Mouse (Mus musculus) lung, embryonic 15.5 days (tissue): ENCODE data around the gene Usp43. TPM values are rescaled to one million over a fixed set of nuclear protein-coding genes. Genes with fewer than 3 reads are reported as not detected.

Source experiments
- polyA plus RNA-seq: library from polyadenylated mRNA; unstranded; fragments of >200 nt; fragmentation: Nextera tagmentation; extraction: Ambion mirVana; gene quantifications from 2 replicates; pipeline ENCODE4 v1.2.1, GENCODE M21; 2015

The Usp43 gene
- polyA plus RNA-seq, 1 experiment from 2014 or later, result 3.2 TPM

Other genes starting within 250 kb of the Usp43 start
- not detected in 2 replicates for gene Rcvrn, start 226.8 kb downstream of the Usp43 start, polyA plus RNA-seq
- gene Glp2r, start 151.0 kb downstream of the Usp43 start, polyA plus RNA-seq, result 0.13 and 0.37 TPM in 2 replicates
- gene Gsg1l2, start 147.5 kb downstream of the Usp43 start, polyA plus RNA-seq, result not detected in 2 replicates
- gene Dhrs7c, start 124.0 kb downstream of the Usp43 start, polyA plus RNA-seq, result 0.64 and 0.67 TPM in 2 replicates
- 4.0 and 6.1 TPM in 2 replicates for gene Cfap52, start 43.5 kb upstream of the Usp43 start, polyA plus RNA-seq
- 52.1 and 54.7 TPM in 2 replicates for gene Stx8, start 44.0 kb upstream of the Usp43 start, polyA plus RNA-seq